Mouse (Mus musculus) olfactory bulb, adult 2 months (tissue): ENCODE data around the gene Plppr4. TPM values are rescaled to one million over a fixed set of nuclear protein-coding genes. Genes with fewer than 3 reads are reported as not detected.

Source experiments
- H3K27ac ChIP-seq: fragments of 200-500 bp; 2 replicates; pipeline ENCODE4 v1.5.1; 2012; ENCODE audit warnings: low read depth, low read length; ENCODE audit not compliant: insufficient read depth
- H3K4me1 ChIP-seq: fragments of 200-500 bp; 2 replicates; pipeline ENCODE4 v1.6.1; 2012; ENCODE audit warnings: low read length; ENCODE audit not compliant: control insufficient read depth, insufficient read depth
- H3K4me3 ChIP-seq: fragments of 200-500 bp; 2 replicates; pipeline ENCODE4 v1.5.1; 2012; ENCODE audit warnings: mild to moderate bottlenecking, low read depth, low read length, moderate library complexity; ENCODE audit not compliant: insufficient read depth
- CTCF ChIP-seq: fragments of 200-500 bp; IDR thresholded peaks from 2 replicates; pipeline ENCODE4 v1.5.1; 2012; ENCODE audit warnings: low read depth, mild to moderate bottlenecking, low read length, moderate library complexity; ENCODE audit not compliant: insufficient read depth
- POLR2A ChIP-seq: fragments of 200-500 bp; IDR thresholded peaks from 2 replicates; pipeline ENCODE4 v1.6.1; 2012; ENCODE audit warnings: mild to moderate bottlenecking, low read depth, low read length, moderate library complexity; ENCODE audit not compliant: insufficient read depth
- WGBS: fragments of 180-500 bp; shearing (Covaris S2); methylation state at CpG from one replicate; pipeline ENCODE4 v1.1.7; 2018; 5-methylcytosine and 5-hydroxymethylcytosine counted together
- polyA plus RNA-seq: library from polyadenylated mRNA; stranded (reverse); fragments of >200 nt; gene quantifications from 2 replicates; pipeline ENCODE4 v1.2.4, GENCODE M21; 2012; ENCODE audit warnings: low replicate concordance; ENCODE audit not compliant: missing spikeins, insufficient read depth, insufficient read length

The Plppr4 gene
- 88.7 TPM in 1 of 2 replicates, not detected in the other for polyA plus RNA-seq

GRCm38 (mm10) chr3:117360528-117360927 lies at the start of gene Plppr4:
Gene Plppr4 (minus strand): TSS chr3:117360876.
- WGBS: 32% methylated on average over 5 of the region's 5 CpGs
- H3K27ac ChIP-seq: peak within 1 kb of the TSS; percentile 72
- peaks cover under 1% of the 10 kb centered on the region for H3K4me1 ChIP-seq
- TF ChIP-seq POLR2A: no peak
- TF ChIP-seq CTCF: no peak
- H3K4me3 ChIP-seq: peak within 1 kb of the TSS; percentile 68

- no peaks in the 10 kb centered on the region for H3K4me1 ChIP-seq
- TF ChIP-seq POLR2A (no peak), CTCF (no peak)
- no peak overlapping the region for H3K27ac ChIP-seq
- WGBS: 94% methylated on average over 2 of the region's 2 CpGs
- H3K4me3 ChIP-seq: no peak overlapping the region
Measured at GRCm38 (mm10) chr3:117405821-117406220, 45.1 kb upstream of the Plppr4 start.

- Histone ChIP-seq H3K4me1 (no peaks in the 10 kb centered on the region), H3K27ac (no peak overlapping the region), H3K4me3 (no peak overlapping the region)
- no peak for TF ChIP-seq POLR2A
- TF ChIP-seq CTCF: no peak
- 78% methylated on average over 3 of the region's 3 CpGs for WGBS
Measured at GRCm38 (mm10) chr3:117403740-117404139, 43.1 kb upstream of the Plppr4 start.

- Histone ChIP-seq H3K4me3 (no peak overlapping the region), H3K27ac (no peak overlapping the region), H3K4me1 (no peaks in the 10 kb centered on the region)
- WGBS: 97% methylated on average over 1 of the region's 1 CpGs
- TF ChIP-seq POLR2A (no peak), CTCF (no peak)
Measured at GRCm38 (mm10) chr3:117366041-117366440, 5.4 kb upstream of the Plppr4 start.

GRCm38 (mm10) chr3:117359686-117360521 lies 772 bp downstream of the Plppr4 start:
- H3K4me3 ChIP-seq: peak overlapping the region; percentile 68
- 1% methylated on average over 46 of the region's 46 CpGs for WGBS
- H3K27ac ChIP-seq: peak overlapping the region; percentile 72
- H3K4me1 ChIP-seq: peaks cover 4% of the 10 kb centered on the region
- TF ChIP-seq POLR2A: peak; percentile 70
- TF ChIP-seq CTCF: no peak

GRCm38 (mm10) chr3:117358981-117359628 lies 1.6 kb downstream of the Plppr4 start:
- H3K4me3 ChIP-seq: peak overlapping the region; percentile 68; the same call in 1 of the 2 replicates
- peaks cover 4% of the 10 kb centered on the region for H3K4me1 ChIP-seq
- no peak for TF ChIP-seq POLR2A
- WGBS: 22% methylated on average over 5 of the region's 5 CpGs
- H3K27ac ChIP-seq: peak overlapping the region; percentile 72

GRCm38 (mm10) chr3:117357367-117357766 lies 3.3 kb downstream of the Plppr4 start:
- peak overlapping the region; percentile 60; the same call in 1 of the 2 replicates for H3K27ac ChIP-seq
- TF ChIP-seq POLR2A: no peak
- TF ChIP-seq CTCF: no peak
- WGBS: 22% methylated on average over 3 of the region's 3 CpGs
- H3K4me1 ChIP-seq: peaks cover 4% of the 10 kb centered on the region
- 0 out of 2 replicates have a peak overlapping the region, but pooled peaks have one; percentile 24 for H3K4me3 ChIP-seq

- Histone ChIP-seq H3K27ac (no peak overlapping the region), H3K4me1 (peaks cover 4% of the 10 kb centered on the region), H3K4me3 (no peak overlapping the region)
- no peak for TF ChIP-seq CTCF
- no peak for TF ChIP-seq POLR2A
- WGBS: 31% methylated on average over 2 of the region's 2 CpGs
Measured at GRCm38 (mm10) chr3:117353940-117354339, 6.7 kb downstream of the Plppr4 start.

- TF ChIP-seq POLR2A (no peak), CTCF (no peak)
- peaks cover 4% of the 10 kb centered on the region; the same call in 1 of the 2 replicates for H3K4me1 ChIP-seq
- no peak overlapping the region for H3K27ac ChIP-seq
- WGBS: 47% methylated on average over 1 of the region's 1 CpGs
- no peak overlapping the region for H3K4me3 ChIP-seq
Measured at GRCm38 (mm10) chr3:117346351-117346750, 14.3 kb downstream of the Plppr4 start.
